Comparison of ENCODE assay signal across 16 mouse cellular contexts in the genomic region with DNA sequence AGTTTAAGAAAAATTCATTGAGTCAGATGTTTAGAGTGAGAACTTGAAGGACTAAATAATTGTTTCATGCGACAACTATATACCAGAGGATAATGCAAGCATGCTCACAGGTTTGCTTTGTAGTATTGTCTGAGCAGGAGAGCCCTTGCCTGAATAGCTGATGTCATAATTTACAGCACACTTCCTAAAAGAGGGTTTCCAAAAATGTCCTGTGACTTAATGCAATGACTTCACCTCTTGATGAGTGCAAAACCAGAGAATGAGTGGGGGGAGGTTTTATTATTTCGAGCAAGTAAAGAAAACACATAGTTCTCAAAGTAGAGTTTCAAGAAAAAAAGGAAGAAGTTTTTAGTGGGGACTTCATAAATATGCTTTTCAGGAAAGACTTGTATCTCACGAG.
DNase-seq lines count a peak whose midpoint lies in the region; TF ChIP-seq lines count a peak whose summit lies in the region.
"Had no signal": no experiment of that assay in that cellular context is flagged by ENCODE, and none has a peak within 500 bp of the region (broad histone marks: within the 10 kb centered on the region; RNA-seq: fewer than 3 reads in every experiment).

No protein-coding gene starts in this region.

- DNase-seq in CH12.LX (ENCODE audit: extremely low read depth) = peak; percentile 13
- no peak for DNase-seq in ovary, postnatal 10 days (ENCODE audit: low spot score)
- DNase-seq: adrenal gland, adult 2 months; adrenal gland, adult 8-10 months; adrenal gland, postnatal 10 days; adrenal gland, postnatal 14 days; adrenal gland, postnatal 25 days; adrenal gland, postnatal 36 days; B cell, adult 2 months; cerebellum, adult 11 months; cerebellum, adult 11-12 months; cerebellum, adult 18-20 months; cerebellum, adult 2 months; cerebellum, adult 8-10 months had no signal

- TF ChIP-seq CTCF in CH12.LX (conservative IDR thresholded peaks at IDR 0.05 in 1 of 2, IDR thresholded peaks at IDR 0.05 in 1 of 2; ENCODE audit: low read depth in 2 of 2, low read length in 2 of 2) = no peak

- H3K4me2 ChIP-seq in CH12.LX (ENCODE audit: insufficient read depth, low read depth, poor library complexity, severe bottlenecking) = no peak overlapping the region

- H3K9ac ChIP-seq in CH12.LX (ENCODE audit: insufficient read depth, low read depth) = no peak overlapping the region

- no peak overlapping the region for H3K27ac ChIP-seq in CH12.LX (ENCODE audit: insufficient read depth, low read depth)

- H3K36me3 ChIP-seq in CH12.LX (replicated peaks in 1 of 2; ENCODE audit: control insufficient read depth in 1 of 2, insufficient read depth in 1 of 2, low read length in 1 of 2) = no peaks in the 10 kb centered on the region
- H3K36me3 ChIP-seq: G1E had no signal

- 0 out of 2 replicates have a peak, but pooled peaks have one; percentile 22 for TF ChIP-seq EP300 in CH12.LX (IDR thresholded peaks at IDR 0.05; ENCODE audit: low read length)

- no peak for TF ChIP-seq POLR2A in CH12.LX (IDR thresholded peaks at IDR 0.05; ENCODE audit: low read depth, low read length)

- no peak overlapping the region for H3K4me3 ChIP-seq in CH12.LX (replicated peaks in 1 of 3; ENCODE audit: low read depth in 2 of 3, low read length in 2 of 3, poor library complexity in 1 of 3)

- no peaks in the 10 kb centered on the region for H3K27me3 ChIP-seq in CH12.LX (replicated peaks)
- H3K27me3 ChIP-seq: Patski had no signal

- peaks cover 2% of the 10 kb centered on the region for H3K9me3 ChIP-seq in CH12.LX (replicated peaks; ENCODE audit: low read length)
- H3K9me3 ChIP-seq: G1E had no signal

- in situ Hi-C loops in CH12.LX (cut with MboI; ENCODE audit: low pct_ligation_motif_present, low pct_unique_long_range_greater_than_20kb, low sequenced_read_pairs) = no loop called here

- TF ChIP-seq RAD21 in CH12.LX (IDR thresholded peaks at IDR 0.05; ENCODE audit: low read depth, low read length) = no peak

- no peaks in the 10 kb centered on the region for H3K79me2 ChIP-seq in CH12.LX (replicated peaks; ENCODE audit: control insufficient read depth, extremely low read depth, insufficient read depth, poor library complexity, severe bottlenecking)

- peaks cover 0 to 6% of the 10 kb centered on the region in 2 experiments; a peak in 2 of 4 replicates for H3K4me1 ChIP-seq in CH12.LX (ENCODE audit: control insufficient read depth in 1 of 2, insufficient read depth in 2 of 2)

- dilution Hi-C loops in CH12.LX (cut with MboI; ENCODE audit: extremely low pct_ligation_motif_present, extremely low pct_unique_long_range_greater_than_20kb, low sequenced_read_pairs) = no loop called here

TF ChIP-seq in CH12.LX, 34 proteins besides CTCF, POLR2A, EP300 and RAD21:
- TF ChIP-seq ZKSCAN1 (IDR thresholded peaks at IDR 0.05; ENCODE audit: borderline replicate concordance, low read depth, low read length) (no peak), JUN (IDR thresholded peaks at IDR 0.05; ENCODE audit: insufficient read depth, low read depth, low read length) (peak; percentile 65), NELFE (IDR thresholded peaks at IDR 0.05; ENCODE audit: low read depth, low read length) (no peak), GABPA (IDR thresholded peaks at IDR 0.05; ENCODE audit: insufficient replicate concordance, low read depth, low read length) (no peak), USF2 (conservative IDR thresholded peaks at IDR 0.05; ENCODE audit: low read depth, low read length) (no peak), ETS1 (conservative IDR thresholded peaks at IDR 0.05; ENCODE audit: low read depth, low read length) (peak; percentile 48), UBTF (IDR thresholded peaks at IDR 0.05; ENCODE audit: low read depth, low read length) (no peak), MYC (IDR thresholded peaks at IDR 0.05; ENCODE audit: low read depth, low read length) (no peak), PAX5 (IDR thresholded peaks at IDR 0.05; ENCODE audit: low read length) (no peak), RCOR1 (conservative IDR thresholded peaks at IDR 0.05; ENCODE audit: low read depth, low read length) (no peak), MEF2A (IDR thresholded peaks at IDR 0.05; ENCODE audit: borderline replicate concordance, low read depth, low read length) (peak; percentile 94), POLR2AphosphoS2 (IDR thresholded peaks at IDR 0.05; ENCODE audit: low read depth, low read length) (no peak), MXI1 (IDR thresholded peaks at IDR 0.05; ENCODE audit: low read depth, low read length) (no peak), TBP (conservative IDR thresholded peaks at IDR 0.05; ENCODE audit: low read depth, low read length) (no peak), CHD1 (IDR thresholded peaks at IDR 0.05; ENCODE audit: low read depth, low read length) (no peak), BHLHE40 (IDR thresholded peaks at IDR 0.05; ENCODE audit: low read depth, low read length) (peak; percentile 28; the same call in 1 of the 2 replicates), KAT2A (IDR thresholded peaks at IDR 0.05; ENCODE audit: insufficient replicate concordance, low read length) (no peak)
